Mouse (Mus musculus) liver, adult 2 months (tissue): ENCODE data around the gene Gm17334.

Source experiments
- CTCF ChIP-seq: fragments of 200-500 bp; IDR thresholded peaks from 2 replicates; pipeline ENCODE4 v1.5.1; 2011; ENCODE audit warnings: low read depth, low read length, control low read depth
- POLR2A ChIP-seq: fragments of 200-500 bp; IDR thresholded peaks from 2 replicates; pipeline ENCODE4 v1.6.1; 2011; ENCODE audit warnings: low read length, control low read depth; ENCODE audit not compliant: insufficient read depth; ENCODE audit errors: extremely low read depth

DNA sequence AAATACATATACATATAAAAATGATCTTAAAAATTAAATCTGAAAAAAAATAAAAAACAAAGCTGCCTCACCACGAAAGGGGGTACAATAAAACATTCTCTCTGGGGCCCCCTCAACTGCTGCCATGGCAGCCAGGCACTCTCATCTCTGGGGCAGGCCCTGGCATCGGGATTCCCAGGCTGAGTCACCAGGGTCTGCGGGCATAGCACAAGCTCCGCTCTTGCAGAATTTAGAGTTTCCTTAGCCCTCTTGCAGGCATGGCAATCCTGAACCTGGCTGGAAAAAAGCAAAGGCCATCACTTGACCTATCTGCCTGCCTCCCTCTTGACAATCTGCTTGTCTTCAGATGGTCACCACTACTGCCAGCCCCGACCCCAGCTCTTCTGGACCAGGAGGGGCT, 11.7 kb downstream of the Gm17334 start:
- TF ChIP-seq CTCF (no peak), POLR2A (no peak)
